Mouse (Mus musculus): Measurements from ENCODE around the gene Scn3a. TPM values are rescaled to one million over a fixed set of nuclear protein-coding genes. Genes with fewer than 3 reads are reported as not detected.
A peak's percentile ranks its signal among the peaks of the same experiment; 100 is the strongest.

The Scn3a gene
- total and polyA plus RNA-seq, 3 experiments: 0.13 to 0.33 (median 0.24) TPM

DNA sequence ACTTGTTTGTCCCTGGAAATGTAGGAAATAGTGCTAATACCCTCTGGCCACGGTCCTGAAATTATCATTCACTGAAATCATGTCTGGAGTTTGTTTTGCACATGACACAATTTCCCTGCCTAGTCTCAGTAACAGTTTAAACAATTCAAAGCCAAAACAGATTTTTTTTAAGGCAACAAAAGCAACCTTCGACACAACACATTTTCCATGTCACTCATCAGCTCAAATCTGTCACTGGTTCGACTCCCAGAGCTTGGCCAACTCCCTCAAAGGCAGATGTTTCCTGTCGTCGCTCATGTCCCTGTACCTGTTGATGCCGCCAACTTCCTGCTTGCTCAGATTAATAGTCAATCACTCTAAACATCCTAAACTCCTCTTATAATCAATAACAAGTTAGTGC, 50.7 kb downstream of the Scn3a start:
- no peak for TF ChIP-seq GABPA (IDR thresholded peaks at IDR 0.05; ENCODE audit: insufficient replicate concordance, low read depth, low read length)
- TF ChIP-seq RCOR1 (conservative IDR thresholded peaks at IDR 0.05; ENCODE audit: low read depth, low read length): no peak
- no peak for TF ChIP-seq BHLHE40 (IDR thresholded peaks at IDR 0.05; ENCODE audit: low read depth, low read length)
- no peak for TF ChIP-seq ELF1 (IDR thresholded peaks at IDR 0.05; ENCODE audit: low read depth, low read length)
- no peak for TF ChIP-seq ETS1 (conservative IDR thresholded peaks at IDR 0.05; ENCODE audit: low read depth, low read length)
- no peak for TF ChIP-seq IRF4 (IDR thresholded peaks at IDR 0.05; ENCODE audit: low read depth, low read length)
- no peak for TF ChIP-seq MAFK (IDR thresholded peaks at IDR 0.05; ENCODE audit: insufficient replicate concordance, low read length)
- no peak for TF ChIP-seq EP300 (IDR thresholded peaks at IDR 0.05; ENCODE audit: low read length)
- TF ChIP-seq UBTF (IDR thresholded peaks at IDR 0.05; ENCODE audit: low read depth, low read length): no peak
- TF ChIP-seq NRF1 (IDR thresholded peaks at IDR 0.05; ENCODE audit: low read depth, low read length): no peak
- no peak for TF ChIP-seq PAX5 (IDR thresholded peaks at IDR 0.05; ENCODE audit: low read length)
- TF ChIP-seq CHD1 (IDR thresholded peaks at IDR 0.05; ENCODE audit: low read depth, low read length): no peak
- no peak for TF ChIP-seq USF1 (IDR thresholded peaks at IDR 0.05; ENCODE audit: low read depth, low read length)
- TF ChIP-seq RAD21 (IDR thresholded peaks at IDR 0.05; ENCODE audit: low read depth, low read length): no peak
- no peak for TF ChIP-seq MYC (IDR thresholded peaks at IDR 0.05; ENCODE audit: low read depth, low read length)
- TF ChIP-seq POLR2A (IDR thresholded peaks at IDR 0.05; ENCODE audit: low read depth, low read length): no peak
- no peak for TF ChIP-seq ZKSCAN1 (IDR thresholded peaks at IDR 0.05; ENCODE audit: borderline replicate concordance, low read depth, low read length)
- TF ChIP-seq SIN3A (IDR thresholded peaks at IDR 0.05; ENCODE audit: low read length): no peak
- no peak for TF ChIP-seq POLR2AphosphoS2 (IDR thresholded peaks at IDR 0.05; ENCODE audit: low read depth, low read length)
- in situ Hi-C loops (cut with MboI; ENCODE audit: low pct_ligation_motif_present, low pct_unique_long_range_greater_than_20kb, low sequenced_read_pairs): no loop called here
- Histone ChIP-seq H3K9me3 (replicated peaks; ENCODE audit: low read length) (no peaks in the 10 kb centered on the region), H3K27ac (ENCODE audit: insufficient read depth, low read depth) (no peak overlapping the region), H3K36me3 (replicated peaks in 1 of 2; ENCODE audit: control insufficient read depth in 1 of 2, insufficient read depth in 1 of 2, low read length in 1 of 2) (no peaks in the 10 kb centered on the region), H3K4me2 (ENCODE audit: insufficient read depth, low read depth, poor library complexity, severe bottlenecking) (no peak overlapping the region), H3K4me1 (ENCODE audit: control insufficient read depth in 1 of 2, insufficient read depth in 2 of 2) (no peaks in the 10 kb centered on the region), H3K9ac (ENCODE audit: insufficient read depth, low read depth) (no peak overlapping the region), H3K79me2 (replicated peaks; ENCODE audit: control insufficient read depth, extremely low read depth, insufficient read depth, poor library complexity, severe bottlenecking) (no peaks in the 10 kb centered on the region), H3K4me3 (replicated peaks in 1 of 3; ENCODE audit: low read depth in 2 of 3, low read length in 2 of 3, poor library complexity in 1 of 3) (no peak overlapping the region), H3K27me3 (replicated peaks) (no peaks in the 10 kb centered on the region)
- dilution Hi-C loops (cut with MboI; ENCODE audit: extremely low pct_ligation_motif_present, extremely low pct_unique_long_range_greater_than_20kb, low sequenced_read_pairs): no loop called here
- DNase-seq (ENCODE audit: extremely low read depth): no peak

DNA sequence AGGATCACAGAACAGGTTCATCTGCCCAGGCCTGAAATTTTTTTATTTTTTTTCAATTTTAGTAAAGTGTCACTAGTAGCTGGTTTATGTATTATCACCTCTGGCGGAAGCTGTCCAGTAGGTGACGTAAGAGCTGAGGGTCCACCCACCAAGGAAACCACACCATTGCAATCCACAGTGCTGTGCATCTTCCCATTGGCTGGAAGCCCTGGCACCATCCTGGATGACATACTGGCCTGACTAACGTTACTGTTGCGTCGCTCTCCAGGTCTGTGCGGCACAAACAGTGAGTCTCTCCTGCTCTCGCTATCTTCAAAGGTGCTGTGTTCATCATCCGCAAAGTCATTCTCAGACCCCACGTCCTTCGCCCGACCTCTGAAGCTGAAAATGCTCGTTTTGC, 59.2 kb downstream of the Scn3a start:
- no peaks in the 10 kb centered on the region for H3K27me3 ChIP-seq (replicated peaks)
- peak overlapping the region; percentile 11; the same call in 1 of the 2 replicates for H3K4me2 ChIP-seq (ENCODE audit: insufficient read depth, low read depth, poor library complexity, severe bottlenecking)
- H3K27ac ChIP-seq (ENCODE audit: insufficient read depth, low read depth): no peak overlapping the region
- no peaks in the 10 kb centered on the region for H3K79me2 ChIP-seq (replicated peaks; ENCODE audit: control insufficient read depth, extremely low read depth, insufficient read depth, poor library complexity, severe bottlenecking)
- TF ChIP-seq IRF4 (IDR thresholded peaks at IDR 0.05; ENCODE audit: low read depth, low read length): no peak
- TF ChIP-seq TCF12 (IDR thresholded peaks at IDR 0.05; ENCODE audit: low read depth, low read length): no peak
- no peak for TF ChIP-seq USF2 (conservative IDR thresholded peaks at IDR 0.05; ENCODE audit: low read depth, low read length)
- no peak for TF ChIP-seq PAX5 (IDR thresholded peaks at IDR 0.05; ENCODE audit: low read length)
- no peak overlapping the region for H3K4me3 ChIP-seq (replicated peaks in 1 of 3; ENCODE audit: low read depth in 2 of 3, low read length in 2 of 3, poor library complexity in 1 of 3)
- peaks cover 3 to 8% of the 10 kb centered on the region in 2 experiments; a peak in 1 of 4 replicates for H3K4me1 ChIP-seq (ENCODE audit: control insufficient read depth in 1 of 2, insufficient read depth in 2 of 2)
- dilution Hi-C loops (cut with MboI; ENCODE audit: extremely low pct_ligation_motif_present, extremely low pct_unique_long_range_greater_than_20kb, low sequenced_read_pairs) (no loop called here), in situ Hi-C loops (cut with MboI; ENCODE audit: low pct_ligation_motif_present, low pct_unique_long_range_greater_than_20kb, low sequenced_read_pairs) (no loop called here)
- no peaks in the 10 kb centered on the region for H3K36me3 ChIP-seq (replicated peaks in 1 of 2; ENCODE audit: control insufficient read depth in 1 of 2, insufficient read depth in 1 of 2, low read length in 1 of 2)
- H3K9ac ChIP-seq (ENCODE audit: insufficient read depth, low read depth): no peak overlapping the region
- H3K9me3 ChIP-seq (replicated peaks; ENCODE audit: low read length): no peaks in the 10 kb centered on the region
- no peak for DNase-seq (ENCODE audit: extremely low read depth)

Measured in CH12.LX (cell line).